Mouse (Mus musculus) neural tube, embryonic 10.5 days (tissue): ENCODE data around the gene Tmem121b.

Source experiments
- DNase-seq: peaks from one replicate; pipeline ENCODE4 v3.0.0-alpha.2; 2017; ENCODE audit warnings: low spot score; ENCODE audit errors: extremely low spot score

Gene Tmem121b

GRCm38 (mm10) chr6:120466609-120467329 lies 26.8 kb downstream of the Tmem121b start:
- DNase-seq = no peak

GRCm38 (mm10) chr6:120465393-120465792 lies 28.2 kb downstream of the Tmem121b start:
- DNase-seq = no peak

GRCm38 (mm10) chr6:120464406-120464939 lies 29.1 kb downstream of the Tmem121b start:
- no peak for DNase-seq

- peak; percentile 18 for DNase-seq
Observed at GRCm38 (mm10) chr6:120463884-120464283, 29.7 kb downstream of the Tmem121b start.

- DNase-seq = peak; percentile 72
Observed at GRCm38 (mm10) chr6:120463086-120463871, 30.3 kb downstream of the Tmem121b start, which contains the start of gene Il17ra. Il17ra (plus strand) TSS chr6:120463247.

- no peak for DNase-seq
Observed at GRCm38 (mm10) chr6:120462251-120462650, 31.4 kb downstream of the Tmem121b start.

- no peak for DNase-seq
Observed at GRCm38 (mm10) chr6:120461217-120461616, 32.4 kb downstream of the Tmem121b start.

- DNase-seq = no peak
Observed at GRCm38 (mm10) chr6:120457751-120458150, 35.9 kb downstream of the Tmem121b start.

GRCm38 (mm10) chr6:120457074-120457473 lies 36.5 kb downstream of the Tmem121b start:
- DNase-seq = no peak

- no peak for DNase-seq
Observed at GRCm38 (mm10) chr6:120454627-120455077, 39.0 kb downstream of the Tmem121b start.

- no peak for DNase-seq
Observed at GRCm38 (mm10) chr6:120453556-120453955, 40.1 kb downstream of the Tmem121b start.

- DNase-seq = no peak
Observed at GRCm38 (mm10) chr6:120453103-120453445, 40.5 kb downstream of the Tmem121b start.

- DNase-seq = no peak
Observed at GRCm38 (mm10) chr6:120452384-120453102, 41.1 kb downstream of the Tmem121b start.

- DNase-seq = no peak
Observed at GRCm38 (mm10) chr6:120450208-120450607, 43.4 kb downstream of the Tmem121b start.

- no peak for DNase-seq
Observed at GRCm38 (mm10) chr6:120443363-120444355, 49.9 kb downstream of the Tmem121b start.

- no peak for DNase-seq
Observed at GRCm38 (mm10) chr6:120442171-120442749, 51.3 kb downstream of the Tmem121b start.
